Mouse (Mus musculus): ENCODE data around the gene Hid1. TPM values are rescaled to one million over a fixed set of nuclear protein-coding genes. Genes with fewer than 3 reads are reported as not detected.

Hid1 gene
- polyA plus RNA-seq, 1 experiment: 1.2 TPM

DNA sequence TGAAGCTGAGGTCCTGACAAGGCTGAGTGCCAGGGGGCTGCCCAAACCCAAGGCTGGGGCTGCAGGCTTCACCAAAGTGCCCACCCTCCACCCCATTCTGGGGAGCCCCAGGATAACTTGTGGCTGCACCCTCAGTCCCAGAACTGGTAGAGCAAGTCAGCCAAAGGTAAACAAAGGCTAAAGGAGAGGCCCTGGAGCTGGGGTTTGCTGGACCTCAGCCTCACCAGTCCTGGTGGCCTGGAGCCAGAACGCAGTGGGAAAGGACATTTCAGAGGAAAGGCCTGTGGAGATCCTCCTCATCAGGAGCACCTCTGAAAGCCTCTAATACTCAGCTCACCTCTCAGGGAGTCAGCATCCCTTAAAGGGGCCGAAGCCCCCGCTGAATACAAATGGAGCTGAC is 3.4 kb downstream of the Hid1 start:
- H3K4me1 ChIP-seq: peaks cover 37% of the 10 kb centered on the region
- no peak overlapping the region for H3K4me3 ChIP-seq (replicated peaks)
- H3K36me3 ChIP-seq (replicated peaks; ENCODE audit: low read length): no peaks in the 10 kb centered on the region
- peaks cover 94% of the 10 kb centered on the region for H3K27me3 ChIP-seq (replicated peaks)
- H3K9me3 ChIP-seq: no peaks in the 10 kb centered on the region
- no peak for TF ChIP-seq GATA1 (IDR thresholded peaks at IDR 0.05; ENCODE audit: borderline replicate concordance, low read length)
- TF ChIP-seq FLI1 (IDR thresholded peaks at IDR 0.05; ENCODE audit: low read length): no peak

DNA sequence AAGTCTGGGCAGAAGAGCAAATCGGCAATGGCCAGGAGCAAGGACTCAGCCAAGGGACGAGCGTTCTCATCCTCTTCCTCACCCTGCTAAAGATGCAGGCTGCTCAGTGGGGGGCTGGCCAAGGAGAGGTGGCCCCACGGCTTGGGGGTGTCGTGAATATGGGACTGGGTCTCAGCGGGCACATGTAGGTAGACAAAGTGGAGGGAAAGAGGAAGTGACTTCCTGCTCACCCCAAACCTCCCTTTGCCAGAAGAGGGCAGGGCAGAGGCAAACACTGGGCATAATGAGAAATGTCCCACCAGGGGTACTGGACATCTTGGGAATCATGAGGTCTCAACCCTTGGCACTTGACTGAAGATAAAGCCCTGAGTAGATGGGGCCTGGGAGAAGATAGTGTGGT is 7.8 kb downstream of the Hid1 start:
- H3K4me3 ChIP-seq (replicated peaks): no peak overlapping the region
- TF ChIP-seq FLI1 (IDR thresholded peaks at IDR 0.05; ENCODE audit: low read length) (no peak), GATA1 (IDR thresholded peaks at IDR 0.05; ENCODE audit: borderline replicate concordance, low read length) (no peak)
- H3K9me3 ChIP-seq: no peaks in the 10 kb centered on the region
- H3K36me3 ChIP-seq (replicated peaks; ENCODE audit: low read length): no peaks in the 10 kb centered on the region
- H3K27me3 ChIP-seq (replicated peaks): peaks cover 90% of the 10 kb centered on the region
- H3K4me1 ChIP-seq: peaks cover 24% of the 10 kb centered on the region

DNA sequence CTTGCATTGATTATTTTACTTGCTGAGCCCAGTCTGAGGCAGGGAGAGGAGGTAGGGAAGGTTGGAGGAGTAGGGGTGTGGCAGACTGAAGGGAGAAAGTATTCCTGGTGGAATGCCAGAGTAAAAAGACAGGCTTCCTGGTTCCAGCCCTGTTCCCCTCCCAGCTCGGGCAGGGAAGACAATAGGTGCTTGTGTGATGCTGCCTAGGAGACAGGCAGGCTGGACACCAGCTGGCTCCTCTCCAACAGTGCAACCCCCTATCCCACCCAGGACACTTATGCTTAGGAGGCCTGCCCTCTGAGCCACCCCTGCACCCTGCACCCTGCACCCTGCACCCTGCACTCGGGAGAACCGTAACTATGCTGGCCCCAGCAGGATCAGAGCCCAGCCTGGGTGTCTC is 8.3 kb downstream of the Hid1 start:
- Histone ChIP-seq H3K4me1 (peaks cover 27% of the 10 kb centered on the region), H3K9me3 (no peaks in the 10 kb centered on the region), H3K4me3 (replicated peaks) (no peak overlapping the region), H3K36me3 (replicated peaks; ENCODE audit: low read length) (no peaks in the 10 kb centered on the region), H3K27me3 (replicated peaks) (peaks cover 89% of the 10 kb centered on the region)
- TF ChIP-seq GATA1 (IDR thresholded peaks at IDR 0.05; ENCODE audit: borderline replicate concordance, low read length) (no peak), FLI1 (IDR thresholded peaks at IDR 0.05; ENCODE audit: low read length) (no peak)

DNA sequence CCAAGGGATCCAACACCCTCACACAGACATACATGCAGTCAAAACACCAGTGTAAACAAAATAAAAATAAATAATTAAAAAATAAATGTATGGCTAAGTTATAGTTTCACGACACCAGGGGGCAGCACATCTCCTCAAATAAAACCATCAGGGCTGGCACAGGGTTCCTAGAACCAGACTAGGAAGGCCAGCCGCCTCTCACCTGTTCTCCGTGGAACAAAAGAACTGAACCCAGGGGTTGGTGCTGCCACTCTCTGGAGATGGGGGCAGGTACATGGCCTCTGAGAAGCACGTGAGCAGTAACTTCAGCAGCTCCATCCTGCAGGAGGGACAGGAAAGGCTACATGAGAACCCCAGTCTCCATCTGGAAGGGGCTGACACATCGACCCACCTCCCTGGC is 9.1 kb downstream of the Hid1 start:
- H3K4me1 ChIP-seq: peaks cover 33% of the 10 kb centered on the region
- 0 out of 2 replicates have a peak, but pooled peaks cover under 1% of the 10 kb centered on the region for H3K9me3 ChIP-seq
- H3K4me3 ChIP-seq (replicated peaks): no peak overlapping the region
- H3K27me3 ChIP-seq (replicated peaks): peaks cover 83% of the 10 kb centered on the region
- TF ChIP-seq FLI1 (IDR thresholded peaks at IDR 0.05; ENCODE audit: low read length) (no peak), GATA1 (IDR thresholded peaks at IDR 0.05; ENCODE audit: borderline replicate concordance, low read length) (no peak)
- no peaks in the 10 kb centered on the region for H3K36me3 ChIP-seq (replicated peaks; ENCODE audit: low read length)

DNA sequence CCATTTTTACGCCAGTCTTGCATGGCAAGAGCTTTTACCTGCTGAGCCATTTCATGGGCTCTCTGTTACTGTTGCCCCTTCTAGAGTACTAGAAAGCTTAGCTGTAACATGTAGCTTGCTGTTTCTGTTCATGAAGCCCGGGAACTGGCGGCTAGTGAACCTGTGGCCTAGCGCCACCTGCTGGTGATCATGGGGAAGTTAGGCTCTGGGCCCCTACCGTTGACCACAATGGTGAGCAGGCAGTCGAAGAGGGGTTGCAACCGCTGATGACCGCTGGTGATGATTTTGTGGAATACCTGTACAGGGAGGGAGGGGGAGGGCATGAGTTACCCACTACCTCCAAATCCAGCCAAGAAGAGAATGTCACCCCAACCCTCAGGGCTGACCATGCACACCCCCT is 13.4 kb downstream of the Hid1 start:
- H3K9me3 ChIP-seq: peaks cover 5% of the 10 kb centered on the region; the same call in 1 of the 2 replicates
- H3K36me3 ChIP-seq (replicated peaks; ENCODE audit: low read length): no peaks in the 10 kb centered on the region
- peaks cover 83% of the 10 kb centered on the region for H3K27me3 ChIP-seq (replicated peaks)
- H3K4me3 ChIP-seq (replicated peaks): no peak overlapping the region
- peaks cover 32% of the 10 kb centered on the region for H3K4me1 ChIP-seq
- TF ChIP-seq FLI1 (IDR thresholded peaks at IDR 0.05; ENCODE audit: low read length) (no peak), GATA1 (IDR thresholded peaks at IDR 0.05; ENCODE audit: borderline replicate concordance, low read length) (no peak)

DNA sequence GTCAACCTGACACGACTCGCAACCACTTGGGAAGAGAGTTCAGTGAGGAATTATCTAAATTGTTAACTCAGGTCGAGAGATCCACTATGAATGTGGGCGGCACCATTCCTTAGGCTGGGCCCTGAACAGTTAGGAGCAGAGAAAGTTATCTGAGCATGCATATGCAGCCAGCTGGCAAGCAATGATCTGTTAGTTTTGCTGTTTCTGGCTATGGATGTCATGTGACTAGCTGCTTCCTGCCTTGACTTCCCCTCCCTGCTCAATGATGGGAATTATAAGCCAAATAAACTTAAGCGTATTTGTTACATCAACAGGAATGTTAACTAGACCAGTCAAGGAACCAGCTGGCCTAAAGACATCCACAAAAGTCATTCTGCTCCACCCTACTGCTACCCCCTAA is 14.2 kb downstream of the Hid1 start:
- H3K4me1 ChIP-seq: peaks cover 26% of the 10 kb centered on the region
- TF ChIP-seq GATA1 (IDR thresholded peaks at IDR 0.05; ENCODE audit: borderline replicate concordance, low read length) (no peak), FLI1 (IDR thresholded peaks at IDR 0.05; ENCODE audit: low read length) (no peak)
- no peak overlapping the region for H3K4me3 ChIP-seq (replicated peaks)
- H3K36me3 ChIP-seq (replicated peaks; ENCODE audit: low read length): no peaks in the 10 kb centered on the region
- peaks cover 5% of the 10 kb centered on the region; the same call in 1 of the 2 replicates for H3K9me3 ChIP-seq
- peaks cover 84% of the 10 kb centered on the region for H3K27me3 ChIP-seq (replicated peaks)

DNA sequence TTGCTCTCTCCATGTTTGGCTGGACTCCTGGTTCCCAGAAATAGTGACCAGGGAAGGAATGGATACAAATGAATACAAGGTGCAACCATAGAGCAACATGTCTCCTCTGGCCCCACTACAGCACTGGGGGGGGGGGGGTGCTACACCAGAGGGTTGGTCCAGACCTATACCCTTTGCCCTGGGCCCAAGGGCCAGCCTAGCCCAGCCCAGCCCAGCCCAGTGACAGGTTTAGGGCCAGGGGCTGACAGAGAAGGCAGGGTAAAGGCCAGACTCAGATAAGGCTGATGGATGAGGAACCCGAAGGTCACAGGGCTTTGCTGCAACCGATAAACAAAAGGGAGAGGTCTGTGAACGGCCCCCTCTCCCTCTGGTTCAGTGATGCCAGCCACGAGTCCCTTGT is 17.6 kb downstream of the Hid1 start:
- TF ChIP-seq GATA1 (IDR thresholded peaks at IDR 0.05; ENCODE audit: borderline replicate concordance, low read length) (no peak), FLI1 (IDR thresholded peaks at IDR 0.05; ENCODE audit: low read length) (no peak)
- Histone ChIP-seq H3K36me3 (replicated peaks; ENCODE audit: low read length) (no peaks in the 10 kb centered on the region), H3K27me3 (replicated peaks) (peaks cover 90% of the 10 kb centered on the region), H3K4me3 (replicated peaks) (no peak overlapping the region), H3K9me3 (peaks cover 5% of the 10 kb centered on the region; the same call in 1 of the 2 replicates), H3K4me1 (peaks cover 15% of the 10 kb centered on the region)

DNA sequence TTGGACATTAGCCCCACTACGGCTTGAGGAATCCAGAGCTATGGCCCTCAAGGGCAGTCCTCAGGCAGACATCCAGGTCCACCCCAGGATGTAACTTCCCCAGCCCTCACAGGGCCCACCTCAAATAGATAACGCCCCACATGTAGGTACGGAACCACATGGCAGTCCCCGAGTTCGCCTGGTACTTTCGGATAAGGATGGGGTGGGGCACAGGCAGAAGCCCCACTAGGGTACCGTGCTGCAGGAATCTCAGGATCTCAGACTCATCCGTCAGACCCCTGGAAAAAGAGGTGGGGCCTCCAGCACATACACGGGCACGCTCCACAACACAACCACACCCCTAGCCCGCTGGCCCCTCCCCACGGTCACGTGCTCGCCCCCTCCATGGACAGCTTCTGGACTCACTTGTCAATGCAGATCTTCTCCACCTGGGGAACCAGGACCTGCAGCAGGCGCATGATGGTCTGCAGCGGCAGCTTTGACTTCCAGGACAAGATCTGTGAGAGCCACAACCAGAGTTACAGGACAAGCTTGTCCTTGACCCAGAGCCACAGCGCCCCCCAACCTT is 18.8 kb downstream of the Hid1 start:
- H3K27me3 ChIP-seq (replicated peaks): peaks cover 96% of the 10 kb centered on the region
- peaks cover 14% of the 10 kb centered on the region for H3K4me1 ChIP-seq
- TF ChIP-seq GATA1 (IDR thresholded peaks at IDR 0.05; ENCODE audit: borderline replicate concordance, low read length) (no peak), FLI1 (IDR thresholded peaks at IDR 0.05; ENCODE audit: low read length) (no peak)
- peaks cover 5% of the 10 kb centered on the region; the same call in 1 of the 2 replicates for H3K9me3 ChIP-seq
- no peaks in the 10 kb centered on the region for H3K36me3 ChIP-seq (replicated peaks; ENCODE audit: low read length)
- no peak overlapping the region for H3K4me3 ChIP-seq (replicated peaks)

DNA sequence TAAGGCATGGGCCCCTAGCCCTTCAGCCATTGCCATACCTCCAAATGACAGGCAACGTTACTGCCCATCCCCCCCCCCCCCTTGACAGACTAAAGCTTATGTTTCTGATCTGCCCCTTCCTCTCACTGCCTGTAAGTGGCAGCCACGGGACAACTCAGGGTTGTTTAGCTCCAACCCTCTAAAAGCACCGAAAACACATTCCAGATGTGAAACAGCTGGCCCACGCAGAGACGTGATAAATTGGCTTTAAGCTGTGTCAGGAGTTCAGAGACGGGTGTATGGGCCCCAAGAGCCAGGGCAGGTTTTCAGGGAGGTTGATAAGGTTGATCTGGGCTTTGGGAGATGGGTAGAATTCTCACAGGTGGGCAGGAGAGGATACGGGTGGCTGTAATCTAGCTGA is 22.0 kb downstream of the Hid1 start:
- H3K4me1 ChIP-seq: peaks cover 6% of the 10 kb centered on the region; the same call in 1 of the 2 replicates
- H3K36me3 ChIP-seq (replicated peaks; ENCODE audit: low read length): no peaks in the 10 kb centered on the region
- TF ChIP-seq FLI1 (IDR thresholded peaks at IDR 0.05; ENCODE audit: low read length): no peak
- no peak for TF ChIP-seq GATA1 (IDR thresholded peaks at IDR 0.05; ENCODE audit: borderline replicate concordance, low read length)
- peaks cover 94% of the 10 kb centered on the region for H3K27me3 ChIP-seq (replicated peaks)
- H3K9me3 ChIP-seq: no peaks in the 10 kb centered on the region
- no peak overlapping the region for H3K4me3 ChIP-seq (replicated peaks)

DNA sequence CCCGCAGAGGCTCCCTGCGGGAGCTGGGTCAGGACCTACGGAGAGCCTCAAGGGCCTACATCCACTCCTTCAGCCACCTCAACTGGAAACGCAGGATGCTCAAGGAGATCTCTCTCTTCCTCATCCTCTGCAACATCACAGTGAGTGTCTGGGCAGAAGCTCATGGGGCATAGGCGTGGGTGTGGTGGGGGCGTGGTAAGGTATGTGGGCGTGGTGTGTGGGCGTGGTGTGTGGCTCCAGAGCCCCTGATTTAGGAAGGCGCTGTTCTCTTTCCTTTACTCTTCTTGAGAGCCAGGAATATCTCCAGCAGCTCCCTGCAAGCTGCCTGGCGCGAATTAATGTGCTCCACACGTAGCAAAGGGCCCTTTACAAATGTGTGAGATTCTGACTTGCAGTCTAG is 22.6 kb downstream of the Hid1 start:
- H3K36me3 ChIP-seq (replicated peaks; ENCODE audit: low read length): no peaks in the 10 kb centered on the region
- no peak overlapping the region for H3K4me3 ChIP-seq (replicated peaks)
- TF ChIP-seq GATA1 (IDR thresholded peaks at IDR 0.05; ENCODE audit: borderline replicate concordance, low read length): no peak
- TF ChIP-seq FLI1 (IDR thresholded peaks at IDR 0.05; ENCODE audit: low read length): no peak
- H3K9me3 ChIP-seq: no peaks in the 10 kb centered on the region
- peaks cover 94% of the 10 kb centered on the region for H3K27me3 ChIP-seq (replicated peaks)
- H3K4me1 ChIP-seq: peaks cover 6% of the 10 kb centered on the region; the same call in 1 of the 2 replicates

Measured in megakaryocyte, embryonic 14.5 days (primary cell).